Mouse (Mus musculus): ENCODE data around the gene Ung. TPM values are rescaled to one million over a fixed set of nuclear protein-coding genes. Genes with fewer than 3 reads are reported as not detected.

Gene Ung
- polyA plus RNA-seq, 1 experiment from 2014 or later, result 13.2 TPM

- POLR2A ChIA-PET, result interaction anchor here (1.6 kb wide), 1 partner anchor 9 kb away, joined by 7 read pairs; no protein-coding TSS in a partner anchor
- in situ Hi-C loops (cut with MboI; ENCODE audit: low pct_unique_long_range_greater_than_20kb), result no loop called here
Observed at GRCm38 (mm10) chr5:114130698-114131520, 723 bp downstream of the Ung start.

GRCm38 (mm10) chr5:114131521-114131840, 1.3 kb downstream of the Ung start:
- no peaks in the 10 kb centered on the region for H3K27me3 ChIP-seq
- CTCF ChIA-PET, result interaction anchor here (1.2 kb wide), 1 partner anchor 32 kb away, joined by 3 read pairs; no protein-coding TSS in a partner anchor
- DNase-seq (ENCODE audit: low read depth, low spot score) (peak; percentile 33), ATAC-seq (peak; percentile 0)
- POLR2A ChIA-PET, result interaction anchor here (1.6 kb wide), 1 partner anchor 9 kb away, joined by 7 read pairs; no protein-coding TSS in a partner anchor
- in situ Hi-C loops (cut with MboI; ENCODE audit: low pct_unique_long_range_greater_than_20kb), result no loop called here
- TF ChIP-seq CTCF (IDR thresholded peaks at IDR 0.05), result no peak

More at GRCm38 (mm10) chr5:114130698-114131520, 723 bp downstream of the Ung start:
- DNase-seq (ENCODE audit: low read depth, low spot score) (peak; percentile 54), ATAC-seq (peak; percentile 88)
- CTCF ChIA-PET, result interaction anchor here (1.2 to 1.8 kb wide), 2 partner anchors 31 to 192 kb away, joined by 3 read pairs; no protein-coding TSS in a partner anchor
- no peak for TF ChIP-seq CTCF (IDR thresholded peaks at IDR 0.05)
- no peaks in the 10 kb centered on the region for H3K27me3 ChIP-seq

GRCm38 (mm10) chr5:114132841-114133240, 2.7 kb downstream of the Ung start:
- DNase-seq (ENCODE audit: low read depth, low spot score) (no peak), ATAC-seq (no peak)
- H3K27me3 ChIP-seq, result no peaks in the 10 kb centered on the region
- no peak for TF ChIP-seq CTCF (IDR thresholded peaks at IDR 0.05)
- ChIA-PET CTCF (interaction anchor here (1.0 kb wide), 1 partner anchor 13 kb away, joined by 3 read pairs; no protein-coding TSS in a partner anchor), POLR2A (no interaction called here)
- in situ Hi-C loops (cut with MboI; ENCODE audit: low pct_unique_long_range_greater_than_20kb), result no loop called here

- no peak for TF ChIP-seq CTCF (IDR thresholded peaks at IDR 0.05)
- DNase-seq (ENCODE audit: low read depth, low spot score), result no peak
- ChIA-PET CTCF (interaction anchor here (0.7 to 1.4 kb wide), 3 partner anchors 9 to 88 kb away, joined by 3 to 4 read pairs (median 3); no protein-coding TSS in a partner anchor), POLR2A (no interaction called here)
- no peaks in the 10 kb centered on the region for H3K27me3 ChIP-seq
- in situ Hi-C loops (cut with MboI; ENCODE audit: low pct_unique_long_range_greater_than_20kb), result no loop called here
- ATAC-seq, result no peak
Observed at GRCm38 (mm10) chr5:114134091-114134534, 3.9 kb downstream of the Ung start.

GRCm38 (mm10) chr5:114135516-114135915, 5.3 kb downstream of the Ung start:
- in situ Hi-C loops (cut with MboI; ENCODE audit: low pct_unique_long_range_greater_than_20kb), result no loop called here
- no peak for ATAC-seq
- DNase-seq (ENCODE audit: low read depth, low spot score), result no peak
- ChIA-PET POLR2A (no interaction called here), CTCF (interaction anchor here (1.1 kb wide), 1 partner anchor 27 kb away, joined by 3 read pairs; no protein-coding TSS in a partner anchor)
- no peak for TF ChIP-seq CTCF (IDR thresholded peaks at IDR 0.05)
- H3K27me3 ChIP-seq, result no peaks in the 10 kb centered on the region

DNA sequence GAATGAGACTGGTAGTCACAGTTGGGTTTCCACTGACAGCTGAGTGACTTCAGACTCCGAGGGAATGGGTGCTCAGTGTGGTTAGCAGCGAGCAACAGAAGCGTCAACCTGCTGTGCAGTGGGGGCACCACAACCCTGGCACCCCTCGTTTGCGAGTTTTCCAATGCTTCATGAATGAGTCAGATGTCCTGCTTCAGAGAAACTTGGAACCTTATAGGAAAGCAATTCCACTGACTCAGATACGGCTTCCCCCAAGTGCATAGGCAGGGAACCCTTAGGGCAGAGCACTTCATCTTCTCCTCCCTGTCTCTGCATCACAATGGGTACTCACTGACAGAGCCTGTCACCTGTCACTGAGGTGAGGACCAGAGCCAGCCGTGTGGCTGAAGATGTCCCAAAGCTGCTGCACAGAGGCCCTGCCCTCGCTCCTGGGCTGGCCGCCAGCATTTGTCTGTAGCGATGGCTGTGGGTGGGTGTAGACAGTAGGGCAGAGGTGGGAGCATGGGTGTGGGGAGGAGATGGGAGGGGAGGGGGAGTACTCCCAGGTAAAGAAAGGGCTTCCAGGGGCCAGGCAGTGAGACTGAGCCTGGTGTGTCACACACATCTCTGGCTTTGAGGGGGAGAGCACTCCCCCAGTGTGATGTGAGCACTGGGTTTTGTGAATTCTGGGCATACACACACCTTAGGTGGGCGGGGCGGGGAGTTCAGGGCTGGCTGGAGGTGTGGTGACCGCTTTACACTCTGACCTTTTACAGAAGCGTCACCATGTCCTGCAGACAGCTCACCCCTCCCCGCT, 7.5 kb downstream of the Ung start:
- in situ Hi-C loops (cut with MboI; ENCODE audit: low pct_unique_long_range_greater_than_20kb), result no loop called here

GRCm38 (mm10) chr5:114138277-114139164, 8.3 kb downstream of the Ung start:
- TF ChIP-seq CTCF (IDR thresholded peaks at IDR 0.05), result no peak
- ATAC-seq (no peak), DNase-seq (ENCODE audit: low read depth, low spot score) (no peak)
- ChIA-PET CTCF (interaction anchor here (0.8 kb wide), 1 partner anchor 92 kb away, joined by 3 read pairs; no protein-coding TSS in a partner anchor), POLR2A (no interaction called here)
- in situ Hi-C loops (cut with MboI; ENCODE audit: low pct_unique_long_range_greater_than_20kb), result no loop called here
- no peaks in the 10 kb centered on the region for H3K27me3 ChIP-seq

More for the DNA sequence above, 7.5 kb downstream of the Ung start:
- POLR2A ChIA-PET, result no interaction called here
- DNase-seq (ENCODE audit: low read depth, low spot score), result no peak
- TF ChIP-seq CTCF (IDR thresholded peaks at IDR 0.05), result no peak
- no peak for ATAC-seq
- H3K27me3 ChIP-seq, result no peaks in the 10 kb centered on the region
- CTCF ChIA-PET, result interaction anchor here (0.8 kb wide), 1 partner anchor 91 kb away, joined by 3 read pairs; no protein-coding TSS in a partner anchor

DNA sequence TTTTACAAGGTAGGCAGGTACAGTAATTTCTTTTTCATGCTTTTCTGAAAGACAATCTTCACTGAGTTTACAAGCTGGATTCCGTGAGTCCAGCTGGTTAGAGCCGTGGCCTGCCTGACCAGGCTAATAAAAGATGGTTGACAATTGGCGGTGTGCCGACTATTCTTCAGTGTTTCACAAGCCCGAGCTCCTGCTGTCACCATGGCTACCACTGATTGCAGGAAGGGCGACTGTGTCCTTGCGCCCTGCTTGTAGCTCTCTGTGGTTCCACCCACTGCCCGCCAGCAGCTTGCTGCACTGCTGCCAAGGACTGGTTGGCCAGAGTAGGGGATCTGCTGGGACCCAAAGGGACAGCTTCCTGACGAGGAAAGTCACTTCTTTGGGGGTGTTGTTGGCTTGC, 9.0 kb downstream of the Ung start:
- TF ChIP-seq CTCF (IDR thresholded peaks at IDR 0.05), result no peak
- DNase-seq (ENCODE audit: low read depth, low spot score), result no peak
- POLR2A ChIA-PET, result interaction anchor here (0.9 to 2.1 kb wide), 2 partner anchors 8 to 12 kb away, joined by 3 to 7 read pairs; partner anchors contain the start of gene Ung
- no peaks in the 10 kb centered on the region for H3K27me3 ChIP-seq
- in situ Hi-C loops (cut with MboI; ENCODE audit: low pct_unique_long_range_greater_than_20kb), result no loop called here
- CTCF ChIA-PET, result no interaction called here
- no peak for ATAC-seq

GRCm38 (mm10) chr5:114146028-114146888, 16.1 kb downstream of the Ung start, which contains the start of gene Acacb:
Gene Acacb (plus strand): TSS chr5:114146535.
- in situ Hi-C loops (cut with MboI; ENCODE audit: low pct_unique_long_range_greater_than_20kb), result no loop called here
- TF ChIP-seq CTCF (IDR thresholded peaks at IDR 0.05), result no peak
- H3K27me3 ChIP-seq, result no peaks in the 10 kb centered on the region
- ChIA-PET CTCF (interaction anchor here (0.8 to 1.5 kb wide), 4 partner anchors 9 to 16 kb away, joined by 3 read pairs; no protein-coding TSS in a partner anchor), POLR2A (no interaction called here)
- ATAC-seq (no peak), DNase-seq (ENCODE audit: low read depth, low spot score) (no peak)
